Mouse (Mus musculus): Measurements from ENCODE around the gene Dpagt1.

DNA sequence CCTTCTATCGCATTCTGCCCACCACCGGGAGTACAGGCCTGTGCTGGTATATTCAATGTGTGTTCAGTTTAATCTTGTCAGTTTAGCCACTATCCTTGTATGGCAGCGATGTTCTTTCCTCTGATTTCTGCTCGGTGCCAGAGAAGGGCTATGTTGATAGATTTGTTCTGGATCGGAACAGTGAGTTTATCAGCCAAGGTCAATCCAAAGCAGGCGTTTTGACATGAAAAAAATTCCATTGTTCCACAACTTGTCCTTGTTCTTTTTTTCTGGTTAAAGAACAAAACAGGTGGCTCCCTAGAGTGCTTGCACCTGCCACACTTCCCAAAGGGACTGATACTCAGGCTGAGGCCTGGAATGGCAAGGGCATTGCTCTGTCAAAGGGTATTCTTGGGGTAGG, 50.3 kb downstream of the Dpagt1 start:
- no peak for TF ChIP-seq POLR2A (IDR thresholded peaks at IDR 0.05; ENCODE audit: low read depth, low read length)
- TF ChIP-seq CTCF (IDR thresholded peaks at IDR 0.05; ENCODE audit: extremely low read depth, insufficient read length, insufficient replicate concordance, low read depth, low read length), result no peak
